Mouse (Mus musculus): ENCODE measurements around the gene Pced1b.

DNA sequence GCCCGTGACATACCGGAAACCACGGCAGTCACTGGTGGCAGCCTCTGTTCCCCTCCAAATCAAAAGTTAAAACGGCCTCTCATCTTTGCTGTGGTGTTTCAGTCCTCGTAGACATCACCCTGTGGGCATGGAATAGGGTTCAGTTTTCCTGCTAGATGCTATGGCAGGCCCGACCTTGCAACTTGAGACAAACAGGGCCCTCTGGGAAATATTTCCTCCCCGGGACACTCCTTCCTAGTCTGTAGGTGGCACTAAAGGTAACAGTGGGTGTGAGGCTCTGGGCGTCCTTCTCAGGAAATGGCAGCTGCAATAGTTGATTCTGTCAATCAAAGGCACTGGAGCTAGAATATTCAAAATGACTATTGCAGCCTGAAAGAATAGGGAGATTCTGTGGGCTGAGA, 114.9 kb downstream of the Pced1b start:
- no peak for TF ChIP-seq GATA1 (IDR thresholded peaks at IDR 0.05; ENCODE audit: borderline replicate concordance, low read length)
- TF ChIP-seq FLI1 (IDR thresholded peaks at IDR 0.05; ENCODE audit: low read length), result no peak

Measured in megakaryocyte, embryonic 14.5 days (primary cell).